Mouse (Mus musculus) lung, embryonic 16.5 days (tissue): ENCODE measurements around the gene Myh9. TPM values are rescaled to one million over a fixed set of nuclear protein-coding genes. Genes with fewer than 3 reads are reported as not detected.

Source experiments
- ATAC-seq: fragments of 200-750 bp; cut with Nextera tagmentation; 2 replicates; pipeline ENCODE4 v1.8.0; 2017; ENCODE audit warnings: low read depth, mild to moderate bottlenecking, moderate library complexity
- H3K27ac ChIP-seq: fragments of 300-500 bp; sonication (generic); 2 replicates; pipeline ENCODE4 v1.5.1; 2014; ENCODE audit warnings: mild to moderate bottlenecking, control low read depth, low read length
- H3K27me3 ChIP-seq: fragments of 300-500 bp; sonication (generic); 2 replicates; pipeline ENCODE4 v1.6.1; 2014; ENCODE audit warnings: low read depth, low read length, mixed read lengths; ENCODE audit not compliant: control insufficient read depth, insufficient read depth
- H3K36me3 ChIP-seq: fragments of 300-500 bp; sonication (generic); 2 replicates; pipeline ENCODE4 v1.6.1; 2014; ENCODE audit warnings: low read length; ENCODE audit not compliant: control insufficient read depth, insufficient read depth
- H3K4me1 ChIP-seq: fragments of 300-500 bp; sonication (generic); replicated peaks from 2 replicates; pipeline ENCODE4 v1.6.1; 2014; ENCODE audit warnings: low read length, mixed read lengths; ENCODE audit not compliant: control insufficient read depth, insufficient read depth
- H3K4me2 ChIP-seq: fragments of 300-500 bp; sonication (generic); 2 replicates; pipeline ENCODE4 v1.6.1; 2014; ENCODE audit warnings: low read depth, low read length, control low read depth
- H3K4me3 ChIP-seq: fragments of 300-500 bp; sonication (generic); 2 replicates; pipeline ENCODE4 v1.5.1; 2014; ENCODE audit warnings: mild to moderate bottlenecking, low read length, control low read depth
- H3K9ac ChIP-seq: fragments of 300-500 bp; sonication (generic); 2 replicates; pipeline ENCODE4 v1.6.1; 2014; ENCODE audit warnings: low read length, control low read depth
- H3K9me3 ChIP-seq: fragments of 300-500 bp; sonication (generic); 2 replicates; pipeline ENCODE4 v1.6.1; 2016; ENCODE audit warnings: low read length; ENCODE audit not compliant: control insufficient read depth
- WGBS: fragments of 180-500 bp; shearing (Covaris S2); extraction: QIAGEN DNeasy Blood & Tissue Kit; methylation state at CpG from one replicate; pipeline ENCODE4 v1.1.7; 2014; 5-methylcytosine and 5-hydroxymethylcytosine counted together
- polyA plus RNA-seq: library from polyadenylated mRNA; unstranded; fragments of >200 nt; fragmentation: Nextera tagmentation; extraction: Ambion mirVana; gene quantifications from 2 replicates; pipeline ENCODE4 v1.2.1, GENCODE M21; 2015

The Myh9 gene
- polyA plus RNA-seq, 1 experiment from 2014 or later: 77.6 TPM

DNA sequence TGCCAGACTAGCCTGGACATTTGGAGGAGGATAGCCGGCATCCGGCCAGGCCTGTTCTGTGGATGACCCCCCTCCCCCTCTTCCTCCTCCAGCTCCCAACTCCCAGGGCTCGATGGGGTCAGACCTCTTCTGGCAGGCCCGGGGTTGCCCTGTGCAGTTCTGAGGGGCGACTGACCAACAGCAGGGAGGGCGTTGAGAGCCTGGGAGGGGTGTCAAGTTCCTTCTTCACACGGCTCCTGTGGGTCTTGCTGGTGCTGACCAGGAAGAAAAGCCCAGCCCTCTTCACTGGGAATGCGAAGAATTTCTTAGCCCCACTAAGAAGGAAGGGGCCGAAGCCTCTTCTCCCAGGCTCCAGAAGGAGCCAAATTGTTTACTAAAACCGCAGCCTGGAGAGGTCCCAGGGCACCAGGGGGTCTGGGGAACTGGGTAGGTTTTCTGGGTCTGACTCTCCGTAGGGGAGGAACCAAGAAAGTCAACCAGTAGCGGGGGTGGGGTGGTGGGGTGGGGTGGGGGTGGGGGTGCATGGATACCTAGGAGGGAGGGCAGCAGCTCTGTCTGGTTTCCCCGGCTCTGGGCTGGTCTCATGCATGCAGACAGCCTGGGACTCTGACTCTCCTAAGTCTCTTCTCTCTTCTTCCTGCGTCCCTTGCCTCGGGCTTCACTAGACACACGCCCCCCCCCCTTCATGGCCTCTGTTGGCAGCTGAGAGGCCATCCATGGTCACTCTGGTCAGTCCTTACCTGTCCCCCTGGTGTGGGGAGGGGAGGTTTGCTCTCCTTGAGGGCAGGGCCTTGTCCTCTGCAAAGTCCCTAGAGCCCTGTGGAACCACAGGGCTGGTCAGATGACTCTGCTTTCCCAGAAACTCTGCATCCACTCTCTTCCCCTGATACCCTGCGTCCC is 41.1 kb upstream of the Myh9 start:
- peak overlapping the region; percentile 98 for H3K27ac ChIP-seq

DNA sequence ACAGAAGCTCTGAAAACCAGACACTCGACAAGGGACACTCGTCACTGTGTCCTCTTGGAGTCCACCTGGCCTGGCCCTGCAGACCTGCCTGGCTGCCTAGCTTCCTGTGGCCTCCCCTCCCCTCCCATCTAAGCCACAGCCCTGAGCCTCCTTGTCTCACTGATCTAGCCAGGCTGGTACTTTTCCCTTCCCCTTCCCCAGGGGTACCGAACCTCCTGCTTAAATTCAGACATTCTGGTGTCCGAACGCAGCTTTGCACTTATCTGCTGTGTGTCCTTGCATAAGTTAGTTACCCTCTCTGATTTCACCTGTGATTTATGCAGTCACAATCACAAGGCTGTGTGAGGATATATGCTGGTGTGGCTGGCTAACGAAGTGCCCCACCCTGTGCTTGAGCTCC is 40.3 kb upstream of the Myh9 start:
- H3K4me1 ChIP-seq: peaks cover 31% of the 10 kb centered on the region
- no peak for ATAC-seq
- H3K9ac ChIP-seq: peak overlapping the region; percentile 56; the same call in 1 of the 2 replicates
- no peak overlapping the region; the same call in 1 of the 2 replicates for H3K4me3 ChIP-seq
- WGBS: 42% methylated on average over 6 of the region's 6 CpGs
- H3K27ac ChIP-seq: peak overlapping the region; percentile 98
- no peaks in the 10 kb centered on the region for H3K36me3 ChIP-seq
- H3K27me3 ChIP-seq: no peaks in the 10 kb centered on the region
- H3K4me2 ChIP-seq: peak overlapping the region; percentile 37
- no peaks in the 10 kb centered on the region for H3K9me3 ChIP-seq

More for the DNA sequence above, 41.1 kb upstream of the Myh9 start:
- Histone ChIP-seq H3K4me1 (peaks cover 31% of the 10 kb centered on the region), H3K4me2 (peak overlapping the region; percentile 37), H3K9me3 (no peaks in the 10 kb centered on the region), H3K27me3 (no peaks in the 10 kb centered on the region), H3K4me3 (peak overlapping the region; percentile 12; the same call in 1 of the 2 replicates), H3K9ac (peak overlapping the region; percentile 56), H3K36me3 (no peaks in the 10 kb centered on the region)
- 6% methylated on average over 16 of the region's 17 CpGs for WGBS
- peak; percentile 85 for ATAC-seq

DNA sequence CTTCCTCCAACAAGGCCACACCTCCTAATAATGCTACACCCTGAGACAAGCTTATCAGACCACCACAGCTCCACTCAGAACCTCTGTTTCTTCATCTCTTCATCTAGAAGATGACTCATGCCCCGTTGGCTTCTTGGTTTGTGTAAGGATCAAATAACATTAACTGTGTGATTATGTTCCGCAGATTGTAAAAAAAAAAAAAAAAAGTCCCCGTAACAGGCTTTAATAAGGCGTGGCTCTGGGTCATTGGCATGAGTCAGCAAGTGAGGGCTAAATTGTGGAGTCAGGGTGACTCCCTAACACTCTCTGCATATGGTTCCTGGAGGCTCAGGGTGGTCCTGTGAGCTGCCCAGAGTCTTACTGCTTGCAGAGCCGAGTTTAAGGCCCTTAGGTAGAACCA is 39.7 kb upstream of the Myh9 start:
- H3K4me2 ChIP-seq: no peak overlapping the region
- H3K27ac ChIP-seq: peak overlapping the region; percentile 98
- WGBS: 28% methylated on average over 5 of the region's 5 CpGs
- no peaks in the 10 kb centered on the region for H3K9me3 ChIP-seq
- no peak for ATAC-seq
- no peak overlapping the region for H3K9ac ChIP-seq
- no peak overlapping the region for H3K4me3 ChIP-seq
- H3K4me1 ChIP-seq: peaks cover 31% of the 10 kb centered on the region
- no peaks in the 10 kb centered on the region for H3K27me3 ChIP-seq
- H3K36me3 ChIP-seq: no peaks in the 10 kb centered on the region

DNA sequence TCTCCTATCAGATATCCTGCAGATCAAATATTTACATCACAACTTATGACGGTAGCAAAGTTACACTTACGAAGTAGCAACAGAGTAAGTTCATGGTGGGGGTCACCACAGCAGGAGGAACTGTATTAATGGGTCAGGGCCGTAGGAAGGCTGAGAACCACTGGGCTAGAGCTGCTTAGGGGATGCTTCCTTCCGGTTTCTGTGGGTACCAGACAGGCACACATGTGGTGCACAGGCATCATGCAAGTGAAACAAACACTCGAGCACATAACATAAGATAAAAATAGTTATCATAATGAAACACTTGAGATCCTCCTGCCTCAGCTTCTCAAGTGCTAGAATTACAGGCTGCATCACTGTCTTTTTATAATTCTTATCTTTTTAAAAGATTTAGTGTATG is 38.8 kb upstream of the Myh9 start:
- ATAC-seq: no peak
- peaks cover 29% of the 10 kb centered on the region for H3K4me1 ChIP-seq
- H3K4me2 ChIP-seq: no peak overlapping the region
- no peak overlapping the region for H3K27ac ChIP-seq
- no peaks in the 10 kb centered on the region for H3K36me3 ChIP-seq
- WGBS: 61% methylated on average over 5 of the region's 5 CpGs
- no peak overlapping the region for H3K9ac ChIP-seq
- no peaks in the 10 kb centered on the region for H3K9me3 ChIP-seq
- H3K4me3 ChIP-seq: no peak overlapping the region
- no peaks in the 10 kb centered on the region for H3K27me3 ChIP-seq

DNA sequence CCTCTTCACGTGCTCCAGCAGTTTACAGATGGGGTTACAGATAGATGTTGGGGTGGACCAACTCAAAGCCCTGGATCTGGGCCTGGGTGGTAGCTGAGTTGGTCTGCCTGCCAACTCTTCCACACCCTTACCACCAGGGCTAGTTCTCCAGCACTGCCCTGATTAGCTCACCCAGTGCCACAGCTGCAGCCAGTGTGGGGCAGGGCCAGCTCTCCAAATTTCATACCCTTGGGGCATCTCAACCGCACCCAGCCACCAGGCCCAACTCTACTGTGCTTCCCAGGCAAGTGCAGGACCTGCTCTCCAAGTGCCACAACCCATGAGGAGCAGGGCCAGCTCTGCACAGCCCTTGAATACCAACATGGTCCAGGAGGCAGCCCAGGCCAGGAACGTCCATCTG is 37.8 kb upstream of the Myh9 start:
- no peaks in the 10 kb centered on the region for H3K27me3 ChIP-seq
- H3K36me3 ChIP-seq: no peaks in the 10 kb centered on the region
- no peaks in the 10 kb centered on the region for H3K9me3 ChIP-seq
- ATAC-seq: no peak
- WGBS: 81% methylated on average over 3 of the region's 3 CpGs
- H3K27ac ChIP-seq: no peak overlapping the region
- no peak overlapping the region for H3K4me2 ChIP-seq
- peaks cover 26% of the 10 kb centered on the region for H3K4me1 ChIP-seq
- H3K4me3 ChIP-seq: no peak overlapping the region
- no peak overlapping the region for H3K9ac ChIP-seq

DNA sequence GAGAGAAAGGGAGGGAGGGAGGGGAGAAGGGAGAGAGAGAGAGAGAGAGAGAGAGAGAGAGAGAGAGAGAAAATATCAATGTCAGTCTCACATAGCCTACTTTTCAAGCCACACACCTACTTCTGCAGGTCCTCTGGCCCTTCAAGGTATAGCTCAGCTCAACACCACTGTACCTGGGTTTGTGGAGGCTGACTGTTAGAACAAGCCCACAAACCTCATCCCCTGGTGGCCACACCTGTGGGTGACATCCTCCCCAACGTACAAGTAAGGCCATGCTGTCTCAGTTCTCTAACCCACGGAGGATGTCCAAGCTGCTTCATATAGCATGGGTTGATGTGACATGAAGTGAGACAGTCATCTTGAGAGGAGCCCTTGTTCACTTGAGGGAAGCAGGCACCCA is 35.2 kb upstream of the Myh9 start:
- Histone ChIP-seq H3K36me3 (no peaks in the 10 kb centered on the region), H3K27me3 (no peaks in the 10 kb centered on the region), H3K4me2 (no peak overlapping the region), H3K4me3 (no peak overlapping the region), H3K9ac (no peak overlapping the region), H3K9me3 (no peaks in the 10 kb centered on the region), H3K27ac (no peak overlapping the region), H3K4me1 (peaks cover 15% of the 10 kb centered on the region)
- 64% methylated on average over 2 of the region's 2 CpGs for WGBS
- ATAC-seq: no peak

DNA sequence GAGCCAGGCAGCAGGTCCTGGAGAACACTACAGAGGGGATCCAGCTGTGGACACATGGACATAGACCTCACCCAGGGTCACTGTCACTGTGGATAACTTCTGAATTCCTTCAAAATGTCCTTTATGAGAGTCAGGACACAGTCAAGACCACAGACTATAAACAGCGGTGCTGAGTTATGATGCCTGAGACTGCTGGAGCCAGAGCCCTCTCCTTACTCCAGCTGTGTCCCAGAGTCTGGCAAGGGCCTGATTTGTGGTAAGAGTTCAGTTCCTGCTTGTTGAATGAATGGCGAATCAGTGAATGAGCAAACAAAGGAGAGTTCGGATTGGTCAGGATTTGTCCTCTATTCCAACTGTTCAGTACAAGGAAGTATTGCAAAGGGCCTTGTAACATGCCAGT is 34.7 kb upstream of the Myh9 start:
- Histone ChIP-seq H3K4me1 (peaks cover 11% of the 10 kb centered on the region; the same call in 1 of the 2 replicates), H3K9ac (no peak overlapping the region), H3K27ac (no peak overlapping the region), H3K4me3 (no peak overlapping the region), H3K4me2 (no peak overlapping the region), H3K36me3 (no peaks in the 10 kb centered on the region), H3K27me3 (no peaks in the 10 kb centered on the region), H3K9me3 (no peaks in the 10 kb centered on the region)
- WGBS: 64% methylated on average over 3 of the region's 3 CpGs
- ATAC-seq: no peak

DNA sequence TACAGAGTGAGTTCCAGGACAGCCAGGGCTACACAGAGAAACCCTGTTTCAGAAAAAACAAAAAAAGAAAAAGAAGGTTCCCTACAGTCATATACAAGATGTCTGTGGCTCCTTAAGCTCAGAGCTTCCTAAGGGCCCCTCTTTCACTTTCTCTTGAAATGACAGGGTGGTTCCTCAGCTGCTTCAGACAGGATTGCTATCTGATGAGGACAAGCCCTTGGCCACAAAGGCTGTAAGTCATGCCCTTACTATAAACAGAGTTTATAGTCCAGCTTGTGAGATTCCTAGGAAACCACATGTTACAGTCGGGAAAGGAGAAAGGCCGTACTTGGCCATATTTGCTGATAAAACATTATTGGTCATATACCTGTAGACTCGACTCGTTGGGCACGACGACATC is 34.0 kb upstream of the Myh9 start:
- 78% methylated on average over 6 of the region's 6 CpGs for WGBS
- Histone ChIP-seq H3K9ac (no peak overlapping the region), H3K9me3 (no peaks in the 10 kb centered on the region), H3K4me1 (peaks cover 6% of the 10 kb centered on the region; the same call in 1 of the 2 replicates), H3K4me2 (no peak overlapping the region), H3K36me3 (no peaks in the 10 kb centered on the region), H3K27ac (no peak overlapping the region), H3K4me3 (no peak overlapping the region), H3K27me3 (no peaks in the 10 kb centered on the region)
- no peak for ATAC-seq

DNA sequence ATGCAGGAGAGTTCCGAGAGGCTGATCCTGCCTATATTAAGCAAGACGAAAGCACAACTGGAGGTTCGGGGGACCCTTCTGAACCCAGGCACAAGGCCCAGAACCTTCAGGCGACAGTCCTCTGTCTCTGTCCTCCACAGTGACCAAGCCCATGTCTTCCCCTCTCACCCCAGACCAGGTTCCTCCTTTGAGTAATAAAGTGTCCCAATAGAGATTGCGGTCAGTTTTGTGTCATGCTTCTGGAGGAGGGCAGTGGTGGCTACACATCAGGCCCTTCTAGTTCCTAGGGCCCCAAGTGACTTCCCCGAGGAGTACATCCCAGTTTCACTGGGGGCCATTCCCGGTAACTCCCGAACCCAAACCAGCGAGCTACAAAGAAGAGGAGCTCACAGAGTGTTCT is 32.8 kb upstream of the Myh9 start:
- peaks cover 6% of the 10 kb centered on the region; the same call in 1 of the 2 replicates for H3K4me1 ChIP-seq
- 79% methylated on average over 9 of the region's 9 CpGs for WGBS
- no peaks in the 10 kb centered on the region for H3K9me3 ChIP-seq
- ATAC-seq: no peak
- no peak overlapping the region for H3K4me3 ChIP-seq
- no peak overlapping the region for H3K27ac ChIP-seq
- no peaks in the 10 kb centered on the region for H3K27me3 ChIP-seq
- no peak overlapping the region for H3K4me2 ChIP-seq
- H3K9ac ChIP-seq: no peak overlapping the region
- no peaks in the 10 kb centered on the region for H3K36me3 ChIP-seq
